Mouse (Mus musculus) cerebellum, adult 2 months (tissue): ENCODE results near the gene Lamb2.

Experiments used
- CTCF ChIP-seq: fragments of 200-500 bp; IDR thresholded peaks from 2 replicates; pipeline ENCODE4 v1.5.1; 2011; ENCODE audit warnings: low read depth, mild to moderate bottlenecking, control low read depth, low read length, moderate library complexity, borderline replicate concordance; ENCODE audit not compliant: insufficient read depth
- POLR2A ChIP-seq: fragments of 200-500 bp; IDR thresholded peaks from 2 replicates; pipeline ENCODE4 v1.6.1; 2011; ENCODE audit warnings: low read length, control low read depth, borderline replicate concordance; ENCODE audit not compliant: insufficient read depth

- TF ChIP-seq CTCF (no peak), POLR2A (no peak)
Observed at GRCm38 (mm10) chr9:108494146-108494825, 14.8 kb downstream of the Lamb2 start.
